18 mouse cellular contexts compared by ENCODE assay signal in genomic region chr15:80327743-80328540, GRCm38 (mm10). TPM values are rescaled to one million over a fixed set of nuclear protein-coding genes. Genes with fewer than 3 reads are reported as not detected.
DNase-seq lines count a peak whose midpoint lies in the region; ATAC-seq and TF ChIP-seq lines count a peak whose summit lies in the region.
"Had no signal": no experiment of that assay in that cellular context is flagged by ENCODE, and none has a peak within 500 bp of the region (broad histone marks: within the 10 kb centered on the region; RNA-seq: fewer than 3 reads in every experiment).

No protein-coding gene starts in this region.

- no peak overlapping the region for H3K4me3 ChIP-seq in cerebellum, adult 2 months (replicated peaks; ENCODE audit: insufficient read depth, low read depth, low read length)
- H3K4me3 ChIP-seq in left cerebral cortex, adult 2 months: no peak overlapping the region
- no peak overlapping the region for H3K4me3 ChIP-seq in liver, embryonic 12.5 days
- H3K4me3 ChIP-seq: forebrain, embryonic 10.5 days; heart, embryonic 12.5 days had no signal

- H3K27ac ChIP-seq in cerebellum, adult 2 months (ENCODE audit: insufficient read depth, low read length): peak overlapping the region; percentile 68
- no peak overlapping the region for H3K27ac ChIP-seq in left cerebral cortex, adult 2 months
- no peak overlapping the region for H3K27ac ChIP-seq in liver, embryonic 12.5 days
- H3K27ac ChIP-seq: forebrain, embryonic 10.5 days; liver, embryonic 14.5 days had no signal

- H3K9ac ChIP-seq in liver, embryonic 12.5 days: no peak overlapping the region
- H3K9ac ChIP-seq: heart, embryonic 12.5 days; liver, embryonic 14.5 days had no signal

- no peaks in the 10 kb centered on the region for H3K36me3 ChIP-seq in liver, embryonic 12.5 days
- H3K36me3 ChIP-seq: forebrain, embryonic 10.5 days; heart, embryonic 12.5 days had no signal

- no peak overlapping the region for H3K4me2 ChIP-seq in liver, embryonic 12.5 days
- H3K4me2 ChIP-seq: heart, embryonic 12.5 days had no signal

- 12% methylated on average over 13 of the region's 13 CpGs for WGBS in cerebellum, adult 2 months
- 67% methylated on average over 13 of the region's 13 CpGs for WGBS in liver, embryonic 12.5 days (ENCODE audit: insufficient replicate concordance)

- TF ChIP-seq POLR2A in cerebellum, adult 2 months (IDR thresholded peaks at IDR 0.05; ENCODE audit: borderline replicate concordance, insufficient read depth, low read length): 0 out of 2 replicates have a peak, but pooled peaks have one; percentile 24

- ATAC-seq in liver, embryonic 12.5 days: no peak
- ATAC-seq: inflammation-experienced regulatory T-cells, adult 6 months had no signal

- DNase-seq in right cerebral cortex, adult 2 months (ENCODE audit: low spot score in 2 of 2): peak; percentile 55 to 58
- DNase-seq in right cerebral cortex, postnatal 4 days: no peak
- peak; percentile 97 to 98 for DNase-seq in cerebellum, adult 2 months
- DNase-seq in left cerebral cortex, adult 2 months (ENCODE audit: extremely low spot score in 1 of 2, low spot score in 2 of 2): peak; percentile 42 to 67
- no peak for DNase-seq in natural killer cell, adult 2 months (ENCODE audit: low spot score in 2 of 2)
- DNase-seq in thymus, adult 18-20 months: no peak
- DNase-seq: heart, postnatal 4 days; lung, postnatal 14 days; thymus, adult 2 months had no signal

- TF ChIP-seq CTCF in cerebellum, adult 2 months (IDR thresholded peaks at IDR 0.05; ENCODE audit: borderline replicate concordance, insufficient read depth, low read depth, low read length): no peak
- no peak for TF ChIP-seq CTCF in left cerebral cortex, adult 2 months (IDR thresholded peaks at IDR 0.05)

- no peaks in the 10 kb centered on the region for H3K27me3 ChIP-seq in cerebellum, adult 2 months (ENCODE audit: control insufficient read depth, insufficient read depth, low read length)
- peaks cover 19% of the 10 kb centered on the region for H3K27me3 ChIP-seq in liver, embryonic 12.5 days (replicated peaks)

- intact Hi-C loops in left cerebral cortex, adult 2 months (cut with DNase I): no loop called here

- H3K9me3 ChIP-seq in liver, embryonic 12.5 days (replicated peaks): no peaks in the 10 kb centered on the region
- H3K9me3 ChIP-seq: forebrain, embryonic 10.5 days; heart, embryonic 12.5 days had no signal

- peaks cover 88% of the 10 kb centered on the region for H3K4me1 ChIP-seq in cerebellum, adult 2 months (ENCODE audit: control insufficient read depth, insufficient read depth, low read length)
- no peaks in the 10 kb centered on the region for H3K4me1 ChIP-seq in liver, embryonic 12.5 days
- H3K4me1 ChIP-seq: heart, embryonic 12.5 days had no signal

RNA-seq across cellular contexts. Expression of gene Cacna1i, which starts 40.9 kb away (rescaled TPM):
- polyA plus RNA-seq in cerebellum, adult 2 months (2012; rRNA removed): 20.8 and 22.0 TPM in 2 replicates
- total RNA-seq in left cerebral cortex, adult 2 months (2021): 10 to 100 TPM; 72.7 to 75.9 TPM
- polyA plus RNA-seq in liver, embryonic 12.5 days (2016; fragmentation: Nextera tagmentation; extraction: Ambion mirVana): 0.02 and 0.37 TPM in 2 replicates
- total RNA-seq: common myeloid progenitor, adult 5-6 weeks; megakaryocyte-erythroid progenitor cell, adult 5-6 weeks had no signal
- polyA plus RNA-seq: heart, embryonic 12.5 days; kidney, embryonic 14.5 days; limb, embryonic 11.5 days had no signal

Comparison
In these comparisons a context has a peak if more than half of its experiments do, and no peak if none do; other contexts are left out.
1. DNase-seq: peak in right cerebral cortex, adult 2 months (2 of 2), cerebellum, adult 2 months (2 of 2) and left cerebral cortex, adult 2 months (2 of 2); none in right cerebral cortex, postnatal 4 days (single experiment), natural killer cell, adult 2 months (0 of 2) and thymus, adult 18-20 months (0 of 2).
2. RNA of gene Cacna1i, which starts 40.9 kb away (polyA plus RNA-seq): 20.8 to 22.0 TPM in cerebellum, adult 2 months; 0.02 to 0.37 TPM in liver, embryonic 12.5 days; every median in the first group is over 10 times any median in the second.